Comparison of ENCODE assay signal across 21 mouse cellular contexts in genomic region chr14:13990741-13991140, GRCm38 (mm10). TPM values are rescaled to one million over a fixed set of nuclear protein-coding genes. Genes with fewer than 3 reads are reported as not detected.
DNase-seq lines count a peak whose midpoint lies in the region; ATAC-seq and TF ChIP-seq lines count a peak whose summit lies in the region.
"Had no signal": no experiment of that assay in that cellular context is flagged by ENCODE, and none has a peak within 500 bp of the region (broad histone marks: within the 10 kb centered on the region; RNA-seq: fewer than 3 reads in every experiment).

No protein-coding gene starts in this region.

- H3K27me3 ChIP-seq in lung, embryonic 14.5 days (ENCODE audit: insufficient read depth, low read length) = no peaks in the 10 kb centered on the region
- H3K27me3 ChIP-seq in forebrain, embryonic 14.5 days (replicated peaks; ENCODE audit: control insufficient read depth, insufficient read depth, low read length) = no peaks in the 10 kb centered on the region
- H3K27me3 ChIP-seq: CH12.LX; embryonic facial prominence, embryonic 12.5 days; forebrain, embryonic 13.5 days had no signal

- no peaks in the 10 kb centered on the region for H3K4me1 ChIP-seq in lung, embryonic 14.5 days (ENCODE audit: insufficient read depth)
- no peaks in the 10 kb centered on the region for H3K4me1 ChIP-seq in forebrain, embryonic 14.5 days (ENCODE audit: control insufficient read depth, insufficient read depth, low read length)
- H3K4me1 ChIP-seq: embryonic facial prominence, embryonic 10.5 days; embryonic facial prominence, embryonic 12.5 days; forebrain, embryonic 13.5 days had no signal

- no peak overlapping the region for H3K9ac ChIP-seq in lung, embryonic 14.5 days
- no peak overlapping the region for H3K9ac ChIP-seq in forebrain, embryonic 14.5 days (ENCODE audit: low read length)
- H3K9ac ChIP-seq: embryonic facial prominence, embryonic 12.5 days; forebrain, embryonic 13.5 days had no signal

- H3K4me3 ChIP-seq in lung, embryonic 14.5 days (ENCODE audit: low read depth, low read length) = no peak overlapping the region
- no peak overlapping the region for H3K4me3 ChIP-seq in forebrain, embryonic 14.5 days (ENCODE audit: low read depth, low read length)
- H3K4me3 ChIP-seq: embryonic facial prominence, embryonic 10.5 days; embryonic facial prominence, embryonic 12.5 days; forebrain, embryonic 13.5 days had no signal

- no peak for ATAC-seq in lung, embryonic 14.5 days (ENCODE audit: insufficient read depth)
- no peak for ATAC-seq in forebrain, embryonic 14.5 days
- ATAC-seq: CD4-positive, CD25-positive, alpha-beta regulatory T cell, adult 4 months; forebrain, embryonic 13.5 days; forebrain, embryonic 16.5 days had no signal

- no peak for TF ChIP-seq CTCF in lung, embryonic 14.5 days (IDR thresholded peaks at IDR 0.05; ENCODE audit: low read depth)

- intact Hi-C loops in gastrocnemius, postnatal 36 days (cut with DNase I) = no loop called here

- no peaks in the 10 kb centered on the region for H3K9me3 ChIP-seq in lung, embryonic 14.5 days (ENCODE audit: low read depth, low read length)
- H3K9me3 ChIP-seq in forebrain, embryonic 14.5 days (replicated peaks; ENCODE audit: control insufficient read depth, low read length) = no peaks in the 10 kb centered on the region
- H3K9me3 ChIP-seq: embryonic facial prominence, embryonic 10.5 days; embryonic facial prominence, embryonic 12.5 days; forebrain, embryonic 13.5 days; G1E had no signal

- no peaks in the 10 kb centered on the region for H3K36me3 ChIP-seq in lung, embryonic 14.5 days (ENCODE audit: insufficient read depth)
- no peaks in the 10 kb centered on the region for H3K36me3 ChIP-seq in forebrain, embryonic 14.5 days (ENCODE audit: control insufficient read depth, insufficient read depth, low read length)
- H3K36me3 ChIP-seq: embryonic facial prominence, embryonic 10.5 days; embryonic facial prominence, embryonic 12.5 days had no signal

- H3K4me2 ChIP-seq in lung, embryonic 14.5 days = no peak overlapping the region
- H3K4me2 ChIP-seq in forebrain, embryonic 14.5 days (ENCODE audit: low read length) = no peak overlapping the region
- H3K4me2 ChIP-seq: embryonic facial prominence, embryonic 12.5 days; forebrain, embryonic 13.5 days had no signal

- 62% methylated on average over 3 of the region's 3 CpGs for WGBS in lung, embryonic 14.5 days
- 88% methylated on average over 3 of the region's 3 CpGs for WGBS in forebrain, embryonic 14.5 days

- H3K27ac ChIP-seq in lung, embryonic 14.5 days (ENCODE audit: low read depth) = no peak overlapping the region
- no peak overlapping the region for H3K27ac ChIP-seq in forebrain, embryonic 14.5 days (ENCODE audit: low read depth, low read length)
- H3K27ac ChIP-seq: embryonic facial prominence, embryonic 10.5 days; embryonic facial prominence, embryonic 12.5 days; forebrain, embryonic 13.5 days had no signal

- peak; percentile 61 for DNase-seq in lung, embryonic 14.5 days
- no peak for DNase-seq in lung, postnatal 25 days (ENCODE audit: low spot score)
- DNase-seq in 416B (ENCODE audit: low read depth) = peak; percentile 81
- DNase-seq in NIH3T3 (ENCODE audit: low read depth) = peak; percentile 47
- DNase-seq in gastrocnemius, postnatal 36 days = no peak
- DNase-seq in forebrain, embryonic 14.5 days (ENCODE audit: low spot score) = no peak
- DNase-seq: adrenal gland, adult 8-10 months; adrenal gland, postnatal 14 days; adrenal gland, postnatal 36 days; cerebellum, adult 11-12 months; cerebellum, adult 2 months; cerebellum, adult 9-10 months; cerebellum, postnatal 10 days; cerebellum, postnatal 25 days had no signal

RNA-seq across cellular contexts. Expression of gene Thoc7, which starts 29.1 kb away (rescaled TPM):
- polyA plus RNA-seq in lung, embryonic 14.5 days (2014; fragmentation: Nextera tagmentation; extraction: Ambion mirVana) = 193 and 204 TPM in 2 replicates
- 100 to 1,000 TPM; 110 to 140 TPM for total RNA-seq in gastrocnemius, postnatal 36 days (2021)
- polyA plus RNA-seq in forebrain, embryonic 14.5 days (2014; fragmentation: Nextera tagmentation; extraction: Ambion mirVana) = 208 and 217 TPM in 2 replicates

RNA-seq across cellular contexts. Expression of gene Atxn7, which starts 29.5 kb away (rescaled TPM):
- polyA plus RNA-seq in lung, embryonic 14.5 days (2014; fragmentation: Nextera tagmentation; extraction: Ambion mirVana) = 6.0 and 6.9 TPM in 2 replicates
- 10 to 100 TPM; 13.3 to 16.0 TPM for total RNA-seq in gastrocnemius, postnatal 36 days (2021)
- 3.5 and 3.6 TPM in 2 replicates for polyA plus RNA-seq in forebrain, embryonic 14.5 days (2014; fragmentation: Nextera tagmentation; extraction: Ambion mirVana)

Comparison
In these comparisons a context has a peak if more than half of its experiments do, and no peak if none do; other contexts are left out.
1. DNase-seq: peak in lung, embryonic 14.5 days (single experiment), 416B (single experiment) and NIH3T3 (single experiment); none in lung, postnatal 25 days (single experiment), gastrocnemius, postnatal 36 days (0 of 2) and forebrain, embryonic 14.5 days (single experiment).